Mouse (Mus musculus) brain, embryonic 14.5 days (tissue): ENCODE measurements around the gene Ccdc92.
A peak's percentile ranks its signal among the peaks of the same experiment; 100 is the strongest.

Source experiments
- CTCF ChIP-seq: fragments of 200-500 bp; IDR thresholded peaks from 2 replicates; pipeline ENCODE4 v1.5.1; 2012; ENCODE audit warnings: inconsistent platforms, mild to moderate bottlenecking, moderate library complexity, borderline replicate concordance; ENCODE audit not compliant: insufficient read depth, insufficient read length; ENCODE audit errors: extremely low read depth
- POLR2A ChIP-seq: fragments of 200-500 bp; IDR thresholded peaks from 2 replicates; pipeline ENCODE4 v1.6.1; 2012; ENCODE audit warnings: mild to moderate bottlenecking, inconsistent platforms, borderline replicate concordance; ENCODE audit not compliant: poor library complexity, insufficient read depth, insufficient read length, severe bottlenecking; ENCODE audit errors: extremely low read depth

- peak; percentile 46; the same call in 1 of the 2 replicates for TF ChIP-seq CTCF
- no peak for TF ChIP-seq POLR2A
These were observed 76.6 kb downstream of the Ccdc92 start for GRCm38 (mm10) chr5:124785650-124786049.
